Mouse (Mus musculus): ENCODE results near the gene Armh2. TPM values are rescaled to one million over a fixed set of nuclear protein-coding genes. Genes with fewer than 3 reads are reported as not detected.

The Armh2 gene
- total RNA-seq, 2 experiments from 2014 or later: not detected

Other genes with a start within 250 kb of the Armh2 start
- 15.5 and 26.3 TPM in 2 replicates for gene Ripor2, start 159.0 kb upstream of the Armh2 start, total RNA-seq (2015; ENCODE audit: low replicate concordance)
- gene Ripor2, start 159.0 kb upstream of the Armh2 start, total RNA-seq (2017; ENCODE audit: low replicate concordance): 7.1 and 19.1 TPM in 2 replicates
- 289 and 378 TPM in 2 replicates for gene Gmnn, start 20.7 kb downstream of the Armh2 start, total RNA-seq (2015; ENCODE audit: low replicate concordance)
- gene Gmnn, start 20.7 kb downstream of the Armh2 start, total RNA-seq (2017; ENCODE audit: low replicate concordance): 180 and 322 TPM in 2 replicates
- 101 and 125 TPM in 2 replicates for gene BC005537, start 60.4 kb downstream of the Armh2 start, total RNA-seq (2015; ENCODE audit: low replicate concordance)
- 68.5 and 78.0 TPM in 2 replicates for gene BC005537, start 60.4 kb downstream of the Armh2 start, total RNA-seq (2017; ENCODE audit: low replicate concordance)
- gene Acot13, start 90.3 kb downstream of the Armh2 start, total RNA-seq (2015; ENCODE audit: low replicate concordance): 18.0 and 24.1 TPM in 2 replicates
- 22.7 and 26.2 TPM in 2 replicates for gene Acot13, start 90.3 kb downstream of the Armh2 start, total RNA-seq (2017; ENCODE audit: low replicate concordance)
- gene Tdp2, start 90.4 kb downstream of the Armh2 start, total RNA-seq (2015; ENCODE audit: low replicate concordance): 40.0 and 51.6 TPM in 2 replicates
- 22.4 and 54.9 TPM in 2 replicates for gene Tdp2, start 90.4 kb downstream of the Armh2 start, total RNA-seq (2017; ENCODE audit: low replicate concordance)
- not detected in 2 replicates for gene D130043K22Rik, start 103.9 kb downstream of the Armh2 start, total RNA-seq (2015; ENCODE audit: low replicate concordance)
- gene D130043K22Rik, start 103.9 kb downstream of the Armh2 start, total RNA-seq (2017; ENCODE audit: low replicate concordance): not detected in 2 replicates
- gene Aldh5a1, start 196.4 kb downstream of the Armh2 start, total RNA-seq (2015; ENCODE audit: low replicate concordance): not detected in 2 replicates
- gene Aldh5a1, start 196.4 kb downstream of the Armh2 start, total RNA-seq (2017; ENCODE audit: low replicate concordance): 0.13 TPM in 1 of 2 replicates, not detected in the other
- gene Gpld1, start 201.9 kb downstream of the Armh2 start, total RNA-seq (2015; ENCODE audit: low replicate concordance): not detected in 2 replicates
- gene Gpld1, start 201.9 kb downstream of the Armh2 start, total RNA-seq (2017; ENCODE audit: low replicate concordance): 0.77 TPM in 1 of 2 replicates, not detected in the other